Mouse (Mus musculus) neural tube, embryonic 11.5 days (tissue): Measurements from ENCODE around the gene Mogat2. TPM values are rescaled to one million over a fixed set of nuclear protein-coding genes. Genes with fewer than 3 reads are reported as not detected.

Experiments
- ATAC-seq: fragments of 200-750 bp; cut with Nextera tagmentation; 2 replicates; pipeline ENCODE4 v1.8.0; 2017; ENCODE audit warnings: moderate number of reproducible peaks, mild to moderate bottlenecking, moderate TSS enrichment, moderate library complexity; ENCODE audit not compliant: insufficient read depth, low FRiP score, low TSS enrichment
- DNase-seq: peaks from one replicate; pipeline ENCODE4 v3.0.0-alpha.2; 2015; ENCODE audit warnings: low spot score
- H3K27ac ChIP-seq: fragments of 300-500 bp; sonication (generic); 2 replicates; pipeline ENCODE4 v1.5.1; 2014; ENCODE audit warnings: low read depth, mild to moderate bottlenecking, low read length
- H3K27me3 ChIP-seq: fragments of 300-500 bp; sonication (generic); 2 replicates; pipeline ENCODE4 v1.6.1; 2014; ENCODE audit warnings: mild to moderate bottlenecking, low read length, mixed read lengths; ENCODE audit not compliant: control insufficient read depth, insufficient read depth
- H3K36me3 ChIP-seq: fragments of 300-500 bp; sonication (generic); 2 replicates; pipeline ENCODE4 v1.6.1; 2014; ENCODE audit warnings: mild to moderate bottlenecking, low read length, moderate library complexity, mixed read lengths; ENCODE audit not compliant: control insufficient read depth, insufficient read depth
- H3K4me1 ChIP-seq: fragments of 300-500 bp; sonication (generic); 2 replicates; pipeline ENCODE4 v1.6.1; 2014; ENCODE audit warnings: low read length, mixed read lengths; ENCODE audit not compliant: control insufficient read depth, insufficient read depth
- H3K4me2 ChIP-seq: fragments of 300-500 bp; sonication (generic); 2 replicates; pipeline ENCODE4 v1.6.1; 2014; ENCODE audit warnings: low read depth, mild to moderate bottlenecking, moderate library complexity
- H3K4me3 ChIP-seq: fragments of 300-500 bp; sonication (generic); 2 replicates; pipeline ENCODE4 v1.5.1; 2014; ENCODE audit warnings: low read depth, low read length
- H3K9ac ChIP-seq: fragments of 300-500 bp; sonication (generic); 2 replicates; pipeline ENCODE4 v1.6.1; 2014; ENCODE audit warnings: mild to moderate bottlenecking, low read length
- H3K9me3 ChIP-seq: fragments of 300-500 bp; sonication (generic); 2 replicates; pipeline ENCODE4 v1.6.1; 2016; ENCODE audit warnings: low read length; ENCODE audit not compliant: control insufficient read depth
- WGBS: fragments of 180-500 bp; shearing (Covaris S2); extraction: QIAGEN DNeasy Blood & Tissue Kit; methylation state at CpG from one replicate; pipeline ENCODE4 v1.1.7; 2014; 5-methylcytosine and 5-hydroxymethylcytosine counted together
- polyA plus RNA-seq: library from polyadenylated mRNA; unstranded; fragments of >200 nt; fragmentation: Nextera tagmentation; extraction: Ambion mirVana; gene quantifications from 2 replicates; pipeline ENCODE4 v1.2.1, GENCODE M21; 2014

Mogat2 gene
- polyA plus RNA-seq, 1 experiment from 2014 or later: 10.3 TPM

GRCm38 (mm10) chr7:99229411-99229810, 9.0 kb downstream of the Mogat2 start:
- DNase-seq: peak; percentile 72
- H3K4me1 ChIP-seq: no peaks in the 10 kb centered on the region
- H3K9ac ChIP-seq: no peak overlapping the region
- 22% methylated on average over 2 of the region's 2 CpGs for WGBS
- H3K4me3 ChIP-seq: no peak overlapping the region
- no peaks in the 10 kb centered on the region for H3K9me3 ChIP-seq
- no peak overlapping the region for H3K4me2 ChIP-seq
- no peaks in the 10 kb centered on the region for H3K36me3 ChIP-seq
- ATAC-seq: no peak
- H3K27me3 ChIP-seq: no peaks in the 10 kb centered on the region
- H3K27ac ChIP-seq: no peak overlapping the region

- DNase-seq (no peak), ATAC-seq (no peak)
- no peak overlapping the region for H3K9ac ChIP-seq
- H3K9me3 ChIP-seq: no peaks in the 10 kb centered on the region
- no peaks in the 10 kb centered on the region for H3K36me3 ChIP-seq
- no peak overlapping the region for H3K4me3 ChIP-seq
- H3K27ac ChIP-seq: no peak overlapping the region
- no peaks in the 10 kb centered on the region for H3K4me1 ChIP-seq
- no peaks in the 10 kb centered on the region for H3K27me3 ChIP-seq
- WGBS: 72% methylated on average over 8 of the region's 8 CpGs
- no peak overlapping the region for H3K4me2 ChIP-seq
Observed at GRCm38 (mm10) chr7:99228825-99229224, 9.6 kb downstream of the Mogat2 start.

- H3K4me3 ChIP-seq: no peak overlapping the region
- no peaks in the 10 kb centered on the region for H3K36me3 ChIP-seq
- no peak overlapping the region for H3K27ac ChIP-seq
- no peak overlapping the region for H3K9ac ChIP-seq
- H3K27me3 ChIP-seq: no peaks in the 10 kb centered on the region
- H3K9me3 ChIP-seq: no peaks in the 10 kb centered on the region
- DNase-seq: no peak
- no peak overlapping the region for H3K4me2 ChIP-seq
- no peak for ATAC-seq
- 94% methylated on average over 4 of the region's 4 CpGs for WGBS
- no peaks in the 10 kb centered on the region for H3K4me1 ChIP-seq
Observed at GRCm38 (mm10) chr7:99227267-99227666, 11.2 kb downstream of the Mogat2 start.

DNA sequence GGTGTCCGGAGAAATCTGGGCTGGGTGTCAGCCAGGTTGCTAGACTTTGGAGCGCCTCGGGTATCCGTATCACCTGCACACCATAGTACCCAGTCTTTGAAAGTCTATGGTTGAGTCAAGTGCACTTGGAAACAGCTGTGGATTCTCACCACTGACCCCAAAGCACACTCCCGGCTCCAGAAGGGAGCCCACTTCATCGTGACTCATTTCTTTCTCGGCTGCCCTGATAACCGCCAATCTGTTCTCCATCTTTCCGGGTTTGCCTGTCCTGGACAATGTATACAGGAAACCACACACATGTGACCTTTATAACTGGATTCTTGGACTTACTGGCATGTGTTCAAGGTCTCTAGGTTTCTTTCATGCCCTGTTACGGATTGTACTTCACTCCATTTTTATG, 11.8 kb downstream of the Mogat2 start:
- Histone ChIP-seq H3K4me1 (no peaks in the 10 kb centered on the region), H3K27ac (no peak overlapping the region), H3K9ac (no peak overlapping the region), H3K4me2 (no peak overlapping the region), H3K27me3 (no peaks in the 10 kb centered on the region), H3K9me3 (no peaks in the 10 kb centered on the region), H3K36me3 (no peaks in the 10 kb centered on the region), H3K4me3 (no peak overlapping the region)
- ATAC-seq: no peak
- no peak for DNase-seq
- WGBS: 94% methylated on average over 10 of the region's 10 CpGs

- H3K4me1 ChIP-seq: no peaks in the 10 kb centered on the region
- WGBS: 87% methylated on average over 6 of the region's 6 CpGs
- H3K4me2 ChIP-seq: no peak overlapping the region
- H3K9ac ChIP-seq: no peak overlapping the region
- H3K27ac ChIP-seq: no peak overlapping the region
- ATAC-seq (no peak), DNase-seq (no peak)
- H3K27me3 ChIP-seq: no peaks in the 10 kb centered on the region
- no peaks in the 10 kb centered on the region for H3K9me3 ChIP-seq
- H3K4me3 ChIP-seq: no peak overlapping the region
- H3K36me3 ChIP-seq: no peaks in the 10 kb centered on the region
Observed at GRCm38 (mm10) chr7:99225421-99225820, 13.0 kb downstream of the Mogat2 start.

GRCm38 (mm10) chr7:99224648-99225190, 13.7 kb downstream of the Mogat2 start:
- no peaks in the 10 kb centered on the region for H3K4me1 ChIP-seq

DNA sequence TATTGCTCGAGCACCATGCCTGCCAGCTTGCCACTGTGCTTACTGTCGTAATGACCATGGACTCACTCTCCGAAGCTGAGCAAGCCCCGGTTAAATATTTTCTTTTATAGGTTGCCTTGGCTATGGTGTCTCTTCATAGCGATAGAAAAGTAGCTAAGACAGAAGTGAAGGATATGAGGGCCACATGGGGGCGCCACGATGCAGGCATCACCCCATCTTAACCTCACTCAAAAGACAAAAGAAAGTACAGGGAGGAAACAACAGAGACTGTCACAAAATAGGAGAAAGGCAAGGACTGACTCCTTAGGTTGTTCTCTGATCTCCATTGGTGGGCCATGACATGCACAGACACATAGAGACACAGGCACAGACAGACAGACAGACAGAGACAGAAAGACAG, 14.2 kb downstream of the Mogat2 start:
- H3K9ac ChIP-seq: no peak overlapping the region
- no peak for DNase-seq
- H3K9me3 ChIP-seq: no peaks in the 10 kb centered on the region
- no peak for ATAC-seq
- H3K4me2 ChIP-seq: no peak overlapping the region
- 67% methylated on average over 7 of the region's 7 CpGs for WGBS
- H3K27me3 ChIP-seq: no peaks in the 10 kb centered on the region
- no peaks in the 10 kb centered on the region for H3K4me1 ChIP-seq
- no peaks in the 10 kb centered on the region for H3K36me3 ChIP-seq
- H3K27ac ChIP-seq: no peak overlapping the region
- no peak overlapping the region for H3K4me3 ChIP-seq

More at GRCm38 (mm10) chr7:99224648-99225190, 13.7 kb downstream of the Mogat2 start:
- Histone ChIP-seq H3K27me3 (no peaks in the 10 kb centered on the region), H3K4me3 (no peak overlapping the region), H3K4me2 (no peak overlapping the region), H3K36me3 (no peaks in the 10 kb centered on the region), H3K27ac (no peak overlapping the region), H3K9me3 (no peaks in the 10 kb centered on the region), H3K9ac (no peak overlapping the region)
- no peak for DNase-seq
- no peak for ATAC-seq
- WGBS: 55% methylated on average over 1 of the region's 1 CpGs

DNA sequence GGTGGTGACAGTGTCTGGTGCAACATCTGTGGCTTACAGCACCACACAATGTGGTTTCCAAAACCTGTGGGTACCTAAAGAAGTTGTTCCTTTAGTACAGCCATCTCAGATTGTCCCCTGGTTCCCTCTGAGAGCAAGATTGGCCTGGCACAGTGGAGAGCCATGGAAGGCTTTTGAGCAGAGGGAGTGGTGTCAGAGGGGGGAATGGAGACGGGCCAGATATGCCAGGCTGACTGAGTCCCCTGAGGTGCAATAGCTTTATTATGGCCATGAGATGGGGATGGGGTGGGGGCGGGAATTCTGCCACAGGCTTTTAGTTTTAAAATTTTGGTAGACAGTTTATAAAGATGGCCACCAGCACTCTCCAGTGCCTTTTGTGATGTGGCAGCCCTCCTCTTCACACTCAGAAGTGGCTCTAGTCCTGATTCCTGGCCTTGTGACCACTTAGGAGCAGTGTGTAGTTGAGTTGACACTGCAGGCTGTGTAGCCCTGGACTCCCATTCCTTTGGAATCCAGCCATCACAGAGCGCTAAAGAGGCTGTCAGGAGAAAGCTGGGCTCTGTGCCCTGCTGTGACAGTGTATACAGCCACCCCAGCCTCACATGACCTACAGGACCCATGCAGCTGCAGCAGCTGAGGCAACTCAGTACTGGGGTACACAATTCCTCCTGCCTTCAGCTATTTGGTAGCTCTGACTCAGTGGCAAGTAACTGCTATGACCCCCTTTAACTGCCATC, 20.9 kb downstream of the Mogat2 start:
- Histone ChIP-seq H3K4me2 (no peak overlapping the region), H3K4me1 (no peaks in the 10 kb centered on the region), H3K27me3 (no peaks in the 10 kb centered on the region), H3K9ac (no peak overlapping the region), H3K36me3 (no peaks in the 10 kb centered on the region), H3K27ac (no peak overlapping the region), H3K4me3 (no peak overlapping the region), H3K9me3 (no peaks in the 10 kb centered on the region)
- DNase-seq: peak; percentile 3
- 77% methylated on average over 3 of the region's 3 CpGs for WGBS
- ATAC-seq: no peak

DNA sequence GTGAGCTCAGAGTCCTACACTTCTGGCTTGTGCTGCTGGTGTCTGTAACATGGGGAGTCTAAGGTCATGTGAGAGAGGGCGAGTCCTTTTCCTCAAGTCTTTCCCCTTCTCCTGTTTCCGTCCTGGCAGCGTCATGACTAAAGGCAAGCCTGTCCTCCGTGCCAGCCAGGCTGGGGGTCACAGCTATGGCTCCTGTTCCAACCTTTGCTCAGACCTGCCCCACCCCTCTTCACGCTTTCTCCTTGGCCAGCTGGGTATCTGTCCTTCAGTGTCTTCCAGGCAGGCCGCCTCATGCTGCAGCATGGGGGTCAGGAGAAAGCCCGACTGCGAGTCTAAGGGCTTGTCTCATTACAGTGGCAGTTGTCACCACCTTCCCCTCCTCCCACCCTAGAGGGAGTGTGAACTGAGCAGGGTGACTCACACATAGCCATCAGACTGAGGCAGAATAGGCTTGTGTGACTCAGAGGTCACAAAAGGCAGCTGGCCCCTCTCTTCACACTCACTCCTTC, 23.0 kb downstream of the Mogat2 start:
- ATAC-seq: no peak
- Histone ChIP-seq H3K4me1 (no peaks in the 10 kb centered on the region), H3K9me3 (no peaks in the 10 kb centered on the region), H3K27me3 (no peaks in the 10 kb centered on the region), H3K4me2 (no peak overlapping the region), H3K36me3 (no peaks in the 10 kb centered on the region), H3K27ac (no peak overlapping the region), H3K4me3 (no peak overlapping the region), H3K9ac (no peak overlapping the region)
- DNase-seq: peak; percentile 7
- 67% methylated on average over 8 of the region's 8 CpGs for WGBS
